Mouse (Mus musculus): Measurements from ENCODE around the gene Ube2q2. TPM values are rescaled to one million over a fixed set of nuclear protein-coding genes. Genes with fewer than 3 reads are reported as not detected.

The Ube2q2 gene
- polyA plus RNA-seq, 1 experiment = 19.8 TPM

DNA sequence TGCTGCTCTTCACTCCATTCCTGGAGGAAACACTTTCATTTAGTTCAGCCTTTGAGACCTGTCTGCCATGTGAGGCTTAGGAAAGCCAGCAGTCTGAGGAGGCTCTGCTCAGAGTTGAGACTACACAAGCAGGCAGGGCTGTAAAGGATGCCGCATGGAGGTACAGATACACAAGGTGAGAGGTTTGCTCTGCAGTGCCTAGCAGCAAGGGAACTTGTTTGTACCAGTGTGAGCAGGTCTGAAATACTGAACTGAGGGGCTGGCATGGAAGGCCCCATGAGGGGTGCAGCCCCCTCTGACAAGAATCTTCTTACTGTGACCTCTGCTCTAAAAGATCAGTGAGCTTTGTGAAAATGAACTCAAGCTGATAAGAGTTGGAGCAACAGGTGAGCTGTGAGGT is 64.7 kb downstream of the Ube2q2 start:
- TF ChIP-seq CTCF (IDR thresholded peaks at IDR 0.05; ENCODE audit: control insufficient read depth, insufficient read depth, insufficient replicate concordance, low read depth, low read length) (no peak), POLR2A (IDR thresholded peaks at IDR 0.05; ENCODE audit: control insufficient read depth, low read depth, low read length) (no peak)
- Histone ChIP-seq H3K27ac (ENCODE audit: control insufficient read depth, insufficient read depth, low read depth, low read length) (no peak overlapping the region), H3K36me3 (ENCODE audit: control insufficient read depth, insufficient read depth, low read length) (peaks cover 6% of the 10 kb centered on the region; the same call in 1 of the 2 replicates), H3K27me3 (ENCODE audit: control insufficient read depth, insufficient read depth, low read length) (no peaks in the 10 kb centered on the region), H3K4me1 (ENCODE audit: control insufficient read depth, insufficient read depth, low read length) (peaks cover 3% of the 10 kb centered on the region; the same call in 1 of the 2 replicates), H3K4me3 (ENCODE audit: control insufficient read depth, low read depth, low read length) (no peak overlapping the region)

DNA sequence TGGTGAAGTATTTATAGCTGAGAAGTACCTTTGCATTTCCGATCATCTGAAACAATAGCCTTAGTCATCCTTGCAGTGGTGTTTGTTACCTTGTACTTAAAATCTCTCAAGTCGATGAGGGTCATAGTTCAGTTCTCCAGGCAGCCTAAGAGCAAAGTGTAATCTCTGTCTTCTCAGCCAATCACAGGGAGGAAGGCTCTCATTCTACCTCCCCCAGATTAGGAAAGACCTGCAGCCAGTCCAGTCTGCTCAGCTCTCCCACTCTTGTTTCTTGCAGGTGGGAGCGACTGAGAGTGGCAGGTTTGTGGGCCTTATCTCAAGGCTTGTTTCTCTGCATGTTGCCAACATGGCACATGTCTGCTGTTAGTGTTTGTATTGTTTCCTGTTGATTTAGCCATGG is 66.4 kb downstream of the Ube2q2 start:
- no peak overlapping the region for H3K27ac ChIP-seq (ENCODE audit: control insufficient read depth, insufficient read depth, low read depth, low read length)
- H3K27me3 ChIP-seq (ENCODE audit: control insufficient read depth, insufficient read depth, low read length) = no peaks in the 10 kb centered on the region
- no peak for TF ChIP-seq CTCF (IDR thresholded peaks at IDR 0.05; ENCODE audit: control insufficient read depth, insufficient read depth, insufficient replicate concordance, low read depth, low read length)
- no peak for TF ChIP-seq POLR2A (IDR thresholded peaks at IDR 0.05; ENCODE audit: control insufficient read depth, low read depth, low read length)
- no peaks in the 10 kb centered on the region for H3K4me1 ChIP-seq (ENCODE audit: control insufficient read depth, insufficient read depth, low read length)
- H3K4me3 ChIP-seq (ENCODE audit: control insufficient read depth, low read depth, low read length) = no peak overlapping the region
- H3K36me3 ChIP-seq (ENCODE audit: control insufficient read depth, insufficient read depth, low read length) = peaks cover 6% of the 10 kb centered on the region; the same call in 1 of the 2 replicates

DNA sequence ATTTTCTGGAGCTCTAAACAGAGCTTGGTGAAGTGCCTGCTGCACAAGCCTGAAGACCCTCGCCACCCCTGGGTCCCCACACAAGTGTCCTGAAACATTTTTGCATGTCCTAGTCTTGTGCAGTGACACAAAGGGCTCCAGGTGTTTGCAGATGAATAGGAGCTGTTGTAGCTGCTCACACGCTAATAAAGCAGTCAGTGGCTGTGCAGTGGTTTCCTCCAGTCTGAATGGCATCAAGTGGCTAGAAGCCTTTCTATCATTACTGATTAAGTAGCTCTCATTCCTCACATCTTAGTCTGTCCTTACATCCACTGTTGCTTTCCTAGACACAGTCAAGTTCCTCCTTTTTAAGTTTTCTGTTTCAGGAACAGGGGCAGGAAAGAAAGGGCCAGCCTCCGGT is 67.0 kb downstream of the Ube2q2 start:
- H3K27me3 ChIP-seq (ENCODE audit: control insufficient read depth, insufficient read depth, low read length) = no peaks in the 10 kb centered on the region
- no peaks in the 10 kb centered on the region for H3K4me1 ChIP-seq (ENCODE audit: control insufficient read depth, insufficient read depth, low read length)
- TF ChIP-seq POLR2A (IDR thresholded peaks at IDR 0.05; ENCODE audit: control insufficient read depth, low read depth, low read length) = no peak
- TF ChIP-seq CTCF (IDR thresholded peaks at IDR 0.05; ENCODE audit: control insufficient read depth, insufficient read depth, insufficient replicate concordance, low read depth, low read length) = no peak
- no peak overlapping the region for H3K27ac ChIP-seq (ENCODE audit: control insufficient read depth, insufficient read depth, low read depth, low read length)
- H3K36me3 ChIP-seq (ENCODE audit: control insufficient read depth, insufficient read depth, low read length) = peaks cover 6% of the 10 kb centered on the region
- H3K4me3 ChIP-seq (ENCODE audit: control insufficient read depth, low read depth, low read length) = no peak overlapping the region

DNA sequence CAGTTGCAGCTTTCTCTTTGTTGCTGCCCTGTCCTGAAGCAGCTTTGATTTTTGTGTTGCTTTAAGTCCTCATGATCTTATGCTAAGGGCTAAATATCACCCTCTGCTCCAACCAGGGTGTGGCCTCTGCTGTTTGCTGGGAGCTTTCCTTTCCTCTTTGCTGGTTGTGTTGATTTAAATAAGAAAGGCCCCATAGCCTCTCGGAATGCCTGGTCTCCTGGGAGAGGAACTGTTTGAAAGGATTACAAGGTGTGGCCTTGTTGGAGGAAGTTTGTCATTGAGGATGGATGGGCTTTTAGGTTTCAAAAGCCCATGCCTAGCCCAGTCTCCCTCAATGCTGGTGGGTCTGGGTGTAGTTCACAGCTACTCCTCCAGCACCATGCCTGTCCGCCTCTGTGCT is 67.4 kb downstream of the Ube2q2 start:
- H3K27ac ChIP-seq (ENCODE audit: control insufficient read depth, insufficient read depth, low read depth, low read length) = no peak overlapping the region

DNA sequence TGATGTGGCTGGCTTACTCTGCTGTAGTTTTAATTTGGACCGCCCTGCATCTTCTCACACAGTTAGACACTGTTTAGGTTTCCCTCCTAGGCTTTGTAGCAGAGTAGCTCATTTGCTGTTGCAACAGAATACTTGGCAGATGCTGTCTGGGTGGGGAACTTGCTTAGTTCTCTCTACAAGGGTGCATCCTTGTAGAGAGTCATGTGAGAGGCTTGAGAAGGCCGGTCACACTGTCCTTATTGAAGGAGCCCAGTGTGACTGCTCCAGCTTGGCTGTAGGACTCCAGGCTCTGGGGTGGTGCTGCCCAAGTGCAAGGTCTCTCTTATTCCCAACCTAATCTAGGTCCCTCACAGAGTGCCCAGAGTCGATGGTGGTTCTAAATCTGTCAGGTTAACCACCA is 68.7 kb downstream of the Ube2q2 start:
- no peak for TF ChIP-seq POLR2A (IDR thresholded peaks at IDR 0.05; ENCODE audit: control insufficient read depth, low read depth, low read length)
- no peak for TF ChIP-seq CTCF (IDR thresholded peaks at IDR 0.05; ENCODE audit: control insufficient read depth, insufficient read depth, insufficient replicate concordance, low read depth, low read length)
- H3K27ac ChIP-seq (ENCODE audit: control insufficient read depth, insufficient read depth, low read depth, low read length) = no peak overlapping the region

More for the DNA sequence above, 67.4 kb downstream of the Ube2q2 start:
- no peak for TF ChIP-seq POLR2A (IDR thresholded peaks at IDR 0.05; ENCODE audit: control insufficient read depth, low read depth, low read length)
- TF ChIP-seq CTCF (IDR thresholded peaks at IDR 0.05; ENCODE audit: control insufficient read depth, insufficient read depth, insufficient replicate concordance, low read depth, low read length) = no peak
- Histone ChIP-seq H3K36me3 (ENCODE audit: control insufficient read depth, insufficient read depth, low read length) (peaks cover 6% of the 10 kb centered on the region), H3K27me3 (ENCODE audit: control insufficient read depth, insufficient read depth, low read length) (no peaks in the 10 kb centered on the region), H3K4me1 (ENCODE audit: control insufficient read depth, insufficient read depth, low read length) (no peaks in the 10 kb centered on the region), H3K4me3 (ENCODE audit: control insufficient read depth, low read depth, low read length) (no peak overlapping the region)

DNA sequence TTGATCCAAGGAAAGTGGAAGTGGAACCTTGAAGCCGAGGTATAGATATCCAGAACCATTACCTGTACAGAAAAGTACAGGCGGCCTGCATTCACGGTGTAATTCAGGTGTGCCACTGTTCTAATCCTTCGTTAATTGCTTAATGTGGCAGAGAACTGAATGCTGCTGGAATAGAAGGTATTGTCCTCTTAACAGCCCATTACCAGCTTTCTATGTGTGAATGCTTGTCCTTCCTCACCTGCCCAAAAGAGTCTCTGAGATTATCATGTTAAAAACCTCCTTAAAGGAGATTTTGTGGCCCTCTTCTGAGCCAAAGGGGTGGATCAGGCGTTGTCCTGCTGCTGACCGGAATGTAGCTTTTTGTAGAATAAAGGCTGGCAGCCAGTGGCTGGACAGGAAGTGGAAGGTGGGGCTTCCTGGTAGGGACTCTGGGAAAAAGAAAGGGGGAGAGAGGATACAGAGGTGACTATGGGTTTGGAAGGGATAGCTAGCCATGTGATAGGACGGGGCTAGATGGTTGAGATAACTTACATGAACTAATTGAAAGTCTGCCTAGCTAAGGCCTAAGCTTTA is 76.6 kb downstream of the Ube2q2 start:
- Histone ChIP-seq H3K27ac (ENCODE audit: control insufficient read depth, insufficient read depth, low read depth, low read length) (no peak overlapping the region), H3K4me3 (ENCODE audit: control insufficient read depth, low read depth, low read length) (no peak overlapping the region), H3K4me1 (ENCODE audit: control insufficient read depth, insufficient read depth, low read length) (no peaks in the 10 kb centered on the region), H3K27me3 (ENCODE audit: control insufficient read depth, insufficient read depth, low read length) (no peaks in the 10 kb centered on the region), H3K36me3 (ENCODE audit: control insufficient read depth, insufficient read depth, low read length) (no peaks in the 10 kb centered on the region; the same call in 1 of the 2 replicates)
- TF ChIP-seq CTCF (IDR thresholded peaks at IDR 0.05; ENCODE audit: control insufficient read depth, insufficient read depth, insufficient replicate concordance, low read depth, low read length) (no peak), POLR2A (IDR thresholded peaks at IDR 0.05; ENCODE audit: control insufficient read depth, low read depth, low read length) (no peak)

More for the DNA sequence above, 68.7 kb downstream of the Ube2q2 start:
- H3K4me3 ChIP-seq (ENCODE audit: control insufficient read depth, low read depth, low read length) = no peak overlapping the region
- no peaks in the 10 kb centered on the region for H3K27me3 ChIP-seq (ENCODE audit: control insufficient read depth, insufficient read depth, low read length)
- no peaks in the 10 kb centered on the region for H3K4me1 ChIP-seq (ENCODE audit: control insufficient read depth, insufficient read depth, low read length)
- peaks cover 6% of the 10 kb centered on the region for H3K36me3 ChIP-seq (ENCODE audit: control insufficient read depth, insufficient read depth, low read length)

DNA sequence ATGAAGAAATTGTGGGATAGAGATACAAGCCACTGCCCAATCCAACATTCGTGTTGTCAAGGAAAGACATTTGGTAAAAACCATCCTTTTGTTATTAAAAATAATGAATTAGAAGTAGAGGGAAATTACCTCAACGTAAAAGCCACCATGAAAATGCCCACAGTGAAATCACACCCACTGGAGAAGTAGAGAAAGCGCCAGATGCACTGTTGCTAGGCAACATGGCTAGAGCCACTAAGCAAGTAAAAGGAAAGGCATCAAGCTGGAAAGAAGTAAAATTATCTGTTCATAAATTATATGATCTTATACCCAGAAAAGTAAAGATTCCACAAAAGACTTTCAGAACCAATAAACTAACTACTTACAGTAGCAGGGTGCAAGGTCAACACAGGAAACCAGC is 77.6 kb downstream of the Ube2q2 start:
- no peaks in the 10 kb centered on the region; the same call in 1 of the 2 replicates for H3K36me3 ChIP-seq (ENCODE audit: control insufficient read depth, insufficient read depth, low read length)
- no peaks in the 10 kb centered on the region for H3K4me1 ChIP-seq (ENCODE audit: control insufficient read depth, insufficient read depth, low read length)
- H3K27me3 ChIP-seq (ENCODE audit: control insufficient read depth, insufficient read depth, low read length) = no peaks in the 10 kb centered on the region
- H3K27ac ChIP-seq (ENCODE audit: control insufficient read depth, insufficient read depth, low read depth, low read length) = no peak overlapping the region
- H3K4me3 ChIP-seq (ENCODE audit: control insufficient read depth, low read depth, low read length) = no peak overlapping the region
- TF ChIP-seq CTCF (IDR thresholded peaks at IDR 0.05; ENCODE audit: control insufficient read depth, insufficient read depth, insufficient replicate concordance, low read depth, low read length) (no peak), POLR2A (IDR thresholded peaks at IDR 0.05; ENCODE audit: control insufficient read depth, low read depth, low read length) (no peak)

All from testis, adult 2 months (tissue).